Mouse (Mus musculus): ENCODE measurements around the gene Acat3. TPM values are rescaled to one million over a fixed set of nuclear protein-coding genes. Genes with fewer than 3 reads are reported as not detected.

Acat3 gene
- 3.5 and 4.3 TPM in 2 replicates for polyA plus RNA-seq (2012; rRNA removed)

DNA sequence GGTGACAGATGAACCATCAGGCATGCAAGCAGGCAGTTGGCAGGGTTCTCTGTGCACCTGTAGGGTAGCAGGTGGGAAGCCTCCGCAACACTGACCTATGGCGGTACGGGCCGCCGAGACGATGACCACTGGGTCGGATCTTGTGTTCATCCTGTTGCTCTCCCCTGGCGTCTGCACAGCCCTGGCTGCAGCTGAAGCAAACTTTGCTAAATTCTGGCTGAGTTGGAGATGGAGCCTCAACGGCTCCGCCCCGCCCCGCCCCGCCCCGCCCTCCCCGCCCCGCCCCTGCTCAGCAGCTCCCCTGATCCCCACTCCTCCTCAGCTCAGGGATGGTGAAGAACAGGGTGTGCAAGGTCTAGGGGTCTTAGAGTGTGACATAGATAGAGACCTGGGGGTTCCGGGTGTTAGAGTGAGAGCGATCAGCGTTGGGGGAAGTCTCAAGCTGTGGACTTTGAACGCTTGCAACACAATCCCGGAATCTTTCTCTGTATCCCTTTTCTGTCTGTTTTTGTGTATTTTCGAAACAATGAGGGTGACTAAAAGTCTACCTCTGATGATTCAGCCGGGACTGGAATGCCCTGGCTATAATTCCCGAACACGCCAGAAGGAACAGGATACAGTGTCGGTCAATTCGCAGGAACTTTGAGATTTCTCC is at the start of gene Acat3:
Gene Acat3 (minus strand): TSS at position 450 of the 655 bp plus-strand sequence.

DNA sequence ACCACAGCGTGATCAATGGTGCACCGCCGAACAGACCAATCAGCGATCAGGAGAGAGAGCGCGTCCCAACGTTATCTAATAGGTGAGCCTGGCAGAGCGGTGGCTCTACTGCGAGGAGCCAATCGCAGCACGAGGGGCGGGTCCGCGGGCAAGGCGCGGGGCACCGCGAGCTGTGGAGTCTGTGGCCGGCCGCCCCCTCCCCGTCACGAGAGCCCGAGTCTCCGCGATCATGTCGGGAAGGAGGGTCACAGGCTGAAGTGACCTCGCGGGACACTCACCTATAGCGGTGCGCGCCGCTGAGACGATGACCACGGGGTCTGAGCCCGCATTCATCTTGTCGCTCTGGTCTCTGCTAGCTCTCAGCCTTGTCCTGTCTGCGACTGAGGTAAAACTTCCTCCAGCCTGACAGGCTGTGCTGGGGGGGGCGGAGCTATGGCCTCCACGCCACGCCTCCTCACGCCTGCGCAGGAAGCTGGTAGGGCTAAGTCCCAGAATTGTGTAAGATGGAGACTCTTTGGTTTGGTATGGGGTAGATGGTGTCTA is 20.0 kb upstream of the Acat3 start, which contains the start of gene Acat2:
Gene Acat2 (minus strand): TSS at position 417 of the 543 bp plus-strand sequence.

DNA sequence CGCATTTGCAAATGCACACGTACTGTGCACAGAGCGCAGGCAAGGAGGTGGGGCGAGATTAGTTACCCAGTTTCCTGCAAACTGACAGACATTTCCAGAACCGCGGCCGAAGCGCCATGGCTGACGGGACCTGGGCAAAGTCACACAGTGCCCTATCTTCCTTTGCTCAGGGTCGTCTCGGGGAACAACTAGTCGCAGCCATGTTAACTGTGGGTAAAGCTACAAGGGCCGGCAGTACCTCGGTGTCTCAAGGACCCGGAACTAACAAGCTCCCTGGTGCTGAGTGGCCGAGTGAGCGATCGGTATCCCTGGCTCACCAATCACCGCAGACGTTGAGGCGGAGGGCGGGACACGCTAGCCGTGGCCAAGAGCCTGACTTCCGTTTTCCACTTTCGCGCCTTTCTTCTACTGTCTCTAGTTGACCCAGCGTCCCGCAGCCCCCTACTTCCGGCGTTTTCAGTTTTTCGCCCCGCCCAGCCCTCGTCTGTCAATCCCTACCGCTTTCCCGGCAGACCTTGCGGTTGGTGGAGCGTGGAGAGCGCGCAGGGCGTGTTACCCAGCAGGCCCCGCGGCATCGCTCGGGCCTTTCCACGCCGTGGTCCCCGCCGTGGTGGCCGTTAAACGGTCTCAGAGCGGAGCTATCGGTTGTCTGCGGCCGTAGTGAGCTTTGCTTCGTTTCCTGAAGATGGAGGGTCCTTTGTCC is 24.4 kb downstream of the Acat3 start, which contains the start of gene Mrpl18:
Gene Mrpl18 (minus strand): TSS at position 465 of the 703 bp plus-strand sequence.

DNA sequence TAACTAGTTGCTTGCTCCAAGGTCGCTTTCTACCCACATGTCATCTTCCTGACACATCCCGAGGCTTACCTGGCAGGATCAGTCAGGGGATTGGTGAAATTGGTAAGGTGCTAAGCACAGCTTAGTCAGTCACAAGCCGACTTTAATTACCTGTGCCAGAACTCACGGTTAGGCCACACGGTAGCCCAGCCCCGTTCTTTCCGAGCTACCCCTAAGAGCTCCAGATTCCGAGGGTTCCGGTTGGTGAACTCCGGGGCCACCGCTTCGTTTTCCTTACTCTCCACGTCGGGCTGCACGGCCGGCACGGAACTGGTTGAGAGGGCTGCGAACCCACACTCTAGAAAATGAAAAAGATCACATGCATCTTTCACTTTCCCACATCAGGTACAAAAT is 24.9 kb downstream of the Acat3 start, which contains the start of gene Tcp1:
Gene Tcp1 (plus strand): TSS at position 214 of the 393 bp plus-strand sequence.

DNA sequence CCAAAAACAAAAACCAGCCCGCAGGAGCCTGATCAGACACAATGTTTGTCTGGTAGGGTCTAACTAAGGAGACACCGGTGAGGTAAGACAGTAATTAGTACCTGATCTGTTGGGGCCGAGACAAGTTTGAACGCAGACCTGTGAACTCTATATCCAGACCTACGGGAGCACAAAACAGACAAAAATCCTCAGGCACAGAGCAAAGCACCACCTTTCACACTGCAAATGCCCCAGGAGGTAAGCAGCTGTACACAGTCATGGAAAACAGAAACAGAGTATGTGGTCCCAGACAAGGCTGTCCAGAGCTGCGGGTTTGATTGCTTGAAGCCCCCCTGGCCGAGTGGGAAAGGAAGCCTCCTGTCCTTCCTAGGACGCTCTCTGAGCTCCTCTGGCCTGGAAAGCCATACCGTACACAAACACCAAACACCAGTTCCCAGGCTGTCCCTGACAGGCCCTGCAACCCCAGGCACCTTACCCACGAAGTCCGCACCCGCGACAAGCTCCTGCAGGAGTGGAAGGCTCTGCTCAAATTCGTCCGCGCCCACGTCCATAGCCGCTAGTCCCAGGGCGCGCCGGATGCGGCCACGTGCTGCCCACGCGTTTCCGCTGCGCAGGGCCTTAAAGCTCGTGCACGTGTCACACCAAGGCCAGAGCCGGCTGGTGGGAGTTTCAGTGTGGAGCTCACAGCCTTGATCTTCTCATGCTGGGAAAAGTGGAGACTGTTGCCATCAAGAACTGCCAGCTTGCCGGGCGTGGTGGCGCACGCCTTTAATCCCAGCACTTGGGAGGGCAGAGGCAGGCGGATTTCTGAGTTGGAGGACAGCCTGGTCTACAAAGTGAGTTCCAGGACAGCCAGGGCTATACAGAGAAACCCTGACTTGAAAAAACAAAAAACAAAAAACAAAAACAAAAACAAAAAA is 30.8 kb downstream of the Acat3 start, which contains the start of gene Pnldc1:
Gene Pnldc1 (minus strand): TSS at position 870 of the 920 bp plus-strand sequence.

DNA sequence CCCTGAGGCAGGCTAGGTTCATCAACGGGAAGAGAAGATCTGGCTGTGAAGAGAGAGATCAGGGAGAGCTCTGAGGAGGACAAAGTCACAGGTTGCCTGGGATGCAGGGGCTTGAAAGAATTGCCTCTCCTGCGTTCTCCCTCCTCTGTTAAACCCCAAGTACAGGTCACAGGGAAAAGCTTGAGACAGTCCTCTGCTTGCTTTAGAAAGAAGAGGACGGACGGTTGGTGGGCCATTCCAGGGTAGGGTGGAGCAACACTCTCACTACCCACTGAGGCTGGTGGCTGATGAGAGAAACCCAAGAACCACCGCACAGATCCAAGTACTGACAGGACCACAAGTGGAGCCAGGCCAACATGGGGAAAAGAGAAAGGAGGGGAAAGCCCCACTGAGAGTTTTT is 64.7 kb downstream of the Acat3 start, which contains the start of gene Mrgprh:
Gene Mrgprh (plus strand): TSS at position 301 of the 400 bp plus-strand sequence.

Other genes starting within 250 kb of the Acat3 start
- 13.0 and 13.9 TPM in 2 replicates for gene Igf2r, start 170.9 kb downstream of the Acat3 start, polyA plus RNA-seq (2012; rRNA removed)
- gene Mas1, start 72.5 kb downstream of the Acat3 start, polyA plus RNA-seq (2012; rRNA removed): 0.07 and 0.08 TPM in 2 replicates
- 0.01 TPM in 1 of 2 replicates, not detected in the other for gene Mrgprh, start 64.6 kb downstream of the Acat3 start, polyA plus RNA-seq (2012; rRNA removed)
- 0.62 and 0.77 TPM in 2 replicates for gene Pnldc1, start 30.4 kb downstream of the Acat3 start, polyA plus RNA-seq (2012; rRNA removed)
- 111 and 135 TPM in 2 replicates for gene Tcp1, start 24.9 kb downstream of the Acat3 start, polyA plus RNA-seq (2012; rRNA removed)
- gene Mrpl18, start 24.3 kb downstream of the Acat3 start, polyA plus RNA-seq (2012; rRNA removed): 58.7 and 65.0 TPM in 2 replicates
- 34.7 and 41.4 TPM in 2 replicates for gene Acat2, start 20.1 kb upstream of the Acat3 start, polyA plus RNA-seq (2012; rRNA removed)
- 28.0 and 31.6 TPM in 2 replicates for gene Wtap, start 53.6 kb upstream of the Acat3 start, polyA plus RNA-seq (2012; rRNA removed)
- 91.4 and 92.0 TPM in 2 replicates for gene Sod2, start 66.2 kb upstream of the Acat3 start, polyA plus RNA-seq (2012; rRNA removed)
- gene Gpr31b, start 111.7 kb upstream of the Acat3 start, polyA plus RNA-seq (2012; rRNA removed): 0.02 TPM in 1 of 2 replicates, not detected in the other
- 0.03 TPM in 2 replicates for gene Tcp10b, start 120.5 kb upstream of the Acat3 start, polyA plus RNA-seq (2012; rRNA removed)
- 0.01 TPM in 1 of 2 replicates, not detected in the other for gene Unc93a, start 191.2 kb upstream of the Acat3 start, polyA plus RNA-seq (2012; rRNA removed)